Mouse (Mus musculus): ENCODE data around the gene Smoc1.

The Smoc1 gene

GRCm38 (mm10) chr12:81026277-81026994 lies at the start of gene Smoc1:
Gene Smoc1, plus strand, starts transcription at chr12:81026808.
- peak; percentile 30 for DNase-seq

GRCm38 (mm10) chr12:80982326-80982725 lies 44.3 kb upstream of the Smoc1 start:
- DNase-seq: peak; percentile 71

- no peak for DNase-seq
Measured at GRCm38 (mm10) chr12:80983695-80984094, 42.9 kb upstream of the Smoc1 start.

GRCm38 (mm10) chr12:80986628-80987027 lies 40.0 kb upstream of the Smoc1 start:
- DNase-seq: no peak

GRCm38 (mm10) chr12:80988286-80988685 lies 38.3 kb upstream of the Smoc1 start:
- no peak for DNase-seq

GRCm38 (mm10) chr12:80990901-80991445 lies 35.6 kb upstream of the Smoc1 start:
- no peak for DNase-seq

- no peak for DNase-seq
Measured at GRCm38 (mm10) chr12:80991806-80992205, 34.8 kb upstream of the Smoc1 start.

GRCm38 (mm10) chr12:80992540-80993122 lies 34.0 kb upstream of the Smoc1 start:
- no peak for DNase-seq

- DNase-seq: no peak
Measured at GRCm38 (mm10) chr12:80993773-80994172, 32.8 kb upstream of the Smoc1 start.

- DNase-seq: no peak
Measured at GRCm38 (mm10) chr12:80995326-80995725, 31.3 kb upstream of the Smoc1 start.

- DNase-seq: no peak
Measured at GRCm38 (mm10) chr12:80997652-80998051, 29.0 kb upstream of the Smoc1 start.

GRCm38 (mm10) chr12:80998528-80999221 lies 27.9 kb upstream of the Smoc1 start:
- no peak for DNase-seq

GRCm38 (mm10) chr12:81000924-81001323 lies 25.7 kb upstream of the Smoc1 start:
- DNase-seq: no peak

GRCm38 (mm10) chr12:81002841-81003635 lies 23.6 kb upstream of the Smoc1 start:
- DNase-seq: no peak

- no peak for DNase-seq
Measured at GRCm38 (mm10) chr12:81009813-81010212, 16.8 kb upstream of the Smoc1 start.

- DNase-seq: no peak
Measured at GRCm38 (mm10) chr12:81011994-81012393, 14.6 kb upstream of the Smoc1 start.

- no peak for DNase-seq
Measured at GRCm38 (mm10) chr12:81013496-81013895, 13.1 kb upstream of the Smoc1 start.

- DNase-seq: no peak
Measured at GRCm38 (mm10) chr12:81017624-81018023, 9.0 kb upstream of the Smoc1 start.

- no peak for DNase-seq
Measured at GRCm38 (mm10) chr12:81018516-81019279, 7.9 kb upstream of the Smoc1 start.

GRCm38 (mm10) chr12:81019280-81019935 lies 7.2 kb upstream of the Smoc1 start:
- DNase-seq: no peak

GRCm38 (mm10) chr12:81024407-81024806 lies 2.2 kb upstream of the Smoc1 start:
- DNase-seq: no peak

- DNase-seq: no peak
Measured at GRCm38 (mm10) chr12:81024993-81025392, 1.6 kb upstream of the Smoc1 start.

Data from lung, postnatal 10 days (tissue).